In the genomic region with DNA sequence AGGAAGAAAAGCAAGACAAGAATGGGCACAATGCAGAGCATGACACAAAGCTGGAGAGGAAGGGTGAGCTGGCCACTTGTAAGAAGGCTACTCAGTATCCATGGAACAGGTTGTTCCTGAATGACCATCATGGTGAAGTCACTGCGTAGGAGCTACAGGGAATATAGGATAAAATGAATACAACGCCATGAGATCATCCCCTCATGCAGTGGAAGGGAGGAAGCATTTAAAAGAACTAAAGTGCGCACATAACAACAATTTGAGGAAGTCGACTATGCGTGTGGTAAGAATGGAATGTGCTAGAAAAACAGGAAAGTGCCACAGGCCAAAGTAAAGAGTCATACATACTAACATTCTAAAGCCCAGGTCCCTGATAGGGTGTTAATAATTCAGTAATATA, we compare ENCODE assay signal across 14 mouse cellular contexts.
DNase-seq lines count a peak whose midpoint lies in the region; ATAC-seq lines count a peak whose summit lies in the region.
"Had no signal": no experiment of that assay in that cellular context is flagged by ENCODE, and none has a peak within 500 bp of the region (broad histone marks: within the 10 kb centered on the region; RNA-seq: fewer than 3 reads in every experiment).

No protein-coding gene starts in this region.

- no peaks in the 10 kb centered on the region for H3K9me3 ChIP-seq in heart, embryonic 12.5 days (replicated peaks)
- no peaks in the 10 kb centered on the region for H3K9me3 ChIP-seq in liver, embryonic 16.5 days (replicated peaks; ENCODE audit: control insufficient read depth, low read length)
- H3K9me3 ChIP-seq in liver, embryonic 12.5 days (replicated peaks) = no peaks in the 10 kb centered on the region
- H3K9me3 ChIP-seq in stomach, embryonic 15.5 days = no peaks in the 10 kb centered on the region
- H3K9me3 ChIP-seq: hindbrain, embryonic 12.5 days; midbrain, embryonic 12.5 days; neural tube, embryonic 13.5 days had no signal

- H3K27ac ChIP-seq in heart, embryonic 12.5 days (ENCODE audit: poor library complexity, severe bottlenecking) = no peak overlapping the region
- H3K27ac ChIP-seq in liver, embryonic 16.5 days (ENCODE audit: low read length) = no peak overlapping the region
- H3K27ac ChIP-seq in liver, embryonic 12.5 days = no peak overlapping the region
- H3K27ac ChIP-seq in stomach, embryonic 15.5 days = 0 out of 2 replicates have a peak overlapping the region, but pooled peaks have one; percentile 0
- H3K27ac ChIP-seq: hindbrain, embryonic 12.5 days; midbrain, embryonic 12.5 days; neural tube, embryonic 13.5 days had no signal

- no peaks in the 10 kb centered on the region for H3K27me3 ChIP-seq in heart, embryonic 12.5 days (replicated peaks)
- no peaks in the 10 kb centered on the region for H3K27me3 ChIP-seq in liver, embryonic 16.5 days (ENCODE audit: control insufficient read depth, insufficient read depth, low read depth, low read length)
- no peaks in the 10 kb centered on the region for H3K27me3 ChIP-seq in liver, embryonic 12.5 days (replicated peaks)
- H3K27me3 ChIP-seq in stomach, embryonic 15.5 days (replicated peaks) = no peaks in the 10 kb centered on the region
- H3K27me3 ChIP-seq: hindbrain, embryonic 12.5 days; midbrain, embryonic 12.5 days; neural tube, embryonic 13.5 days had no signal

- peaks cover 9% of the 10 kb centered on the region for H3K4me1 ChIP-seq in heart, embryonic 12.5 days (replicated peaks)
- no peaks in the 10 kb centered on the region for H3K4me1 ChIP-seq in liver, embryonic 16.5 days (ENCODE audit: control insufficient read depth, low read depth, low read length)
- H3K4me1 ChIP-seq in liver, embryonic 12.5 days = no peaks in the 10 kb centered on the region
- H3K4me1 ChIP-seq in stomach, embryonic 15.5 days = no peaks in the 10 kb centered on the region
- H3K4me1 ChIP-seq: hindbrain, embryonic 12.5 days; midbrain, embryonic 12.5 days; neural tube, embryonic 13.5 days had no signal

- no peak overlapping the region for H3K4me3 ChIP-seq in heart, embryonic 12.5 days
- H3K4me3 ChIP-seq in liver, embryonic 16.5 days (ENCODE audit: low read depth, low read length) = no peak overlapping the region
- no peak overlapping the region for H3K4me3 ChIP-seq in liver, embryonic 12.5 days
- H3K4me3 ChIP-seq in stomach, embryonic 15.5 days (replicated peaks) = no peak overlapping the region
- H3K4me3 ChIP-seq: hindbrain, embryonic 12.5 days; midbrain, embryonic 12.5 days; neural tube, embryonic 13.5 days had no signal

- H3K4me2 ChIP-seq in heart, embryonic 12.5 days = no peak overlapping the region
- no peak overlapping the region for H3K4me2 ChIP-seq in liver, embryonic 16.5 days (ENCODE audit: low read depth, low read length)
- no peak overlapping the region for H3K4me2 ChIP-seq in liver, embryonic 12.5 days
- H3K4me2 ChIP-seq in stomach, embryonic 15.5 days = no peak overlapping the region
- H3K4me2 ChIP-seq: hindbrain, embryonic 12.5 days; midbrain, embryonic 12.5 days; neural tube, embryonic 13.5 days had no signal

- H3K9ac ChIP-seq in heart, embryonic 12.5 days = no peak overlapping the region
- no peak overlapping the region for H3K9ac ChIP-seq in liver, embryonic 16.5 days (ENCODE audit: low read depth, low read length)
- H3K9ac ChIP-seq in liver, embryonic 12.5 days = no peak overlapping the region
- H3K9ac ChIP-seq in stomach, embryonic 15.5 days = no peak overlapping the region
- H3K9ac ChIP-seq: hindbrain, embryonic 12.5 days; midbrain, embryonic 12.5 days; neural tube, embryonic 13.5 days had no signal

- no peak for DNase-seq in heart, postnatal 4 days
- DNase-seq in urinary bladder, postnatal 10 days (ENCODE audit: low spot score) = no peak
- DNase-seq: cerebellum, adult 9-11 months; right cerebral cortex, adult 18-20 months; thymus, postnatal 14 days had no signal

- WGBS in heart, embryonic 12.5 days = 73% methylated on average over 5 of the region's 5 CpGs
- 35% methylated on average over 5 of the region's 5 CpGs for WGBS in liver, embryonic 16.5 days (ENCODE audit: insufficient replicate concordance)
- WGBS in liver, embryonic 12.5 days (ENCODE audit: insufficient replicate concordance) = 48% methylated on average over 5 of the region's 5 CpGs
- 79% methylated on average over 5 of the region's 5 CpGs for WGBS in stomach, embryonic 15.5 days

- no peaks in the 10 kb centered on the region for H3K36me3 ChIP-seq in heart, embryonic 12.5 days
- H3K36me3 ChIP-seq in liver, embryonic 16.5 days (ENCODE audit: control insufficient read depth, insufficient read depth) = no peaks in the 10 kb centered on the region
- H3K36me3 ChIP-seq in liver, embryonic 12.5 days = no peaks in the 10 kb centered on the region
- no peaks in the 10 kb centered on the region for H3K36me3 ChIP-seq in stomach, embryonic 15.5 days
- H3K36me3 ChIP-seq: hindbrain, embryonic 12.5 days; midbrain, embryonic 12.5 days; neural tube, embryonic 13.5 days had no signal

- peak; percentile 63; the same call in 1 of the 2 replicates for ATAC-seq in heart, embryonic 12.5 days (ENCODE audit: insufficient number of reproducible peaks, low FRiP score)
- 0 out of 2 replicates have a peak, but pooled peaks have one; percentile 32 for ATAC-seq in liver, embryonic 16.5 days (ENCODE audit: low read depth)
- ATAC-seq in liver, embryonic 12.5 days = no peak
- peak; percentile 96 to 97 for ATAC-seq in hematopoietic stem cell, adult 5-6 weeks (replicated peaks in 1 of 2; ENCODE audit: insufficient read depth in 1 of 2, low FRiP score in 2 of 2, low TSS enrichment in 1 of 2, low read depth in 1 of 2, poor library complexity in 2 of 2, severe bottlenecking in 2 of 2)
- ATAC-seq in stomach, embryonic 15.5 days (ENCODE audit: insufficient read depth, low FRiP score, low read depth) = no peak
- no peak for ATAC-seq in CD4-positive, CD25-positive, alpha-beta regulatory T cell, adult 4 months

Comparison
In these comparisons a context has a peak if more than half of its experiments do, and no peak if none do; other contexts are left out.
1. ATAC-seq: peak in heart, embryonic 12.5 days (single experiment), liver, embryonic 16.5 days (single experiment) and hematopoietic stem cell, adult 5-6 weeks (2 of 2); none in liver, embryonic 12.5 days (single experiment), stomach, embryonic 15.5 days (single experiment) and CD4-positive, CD25-positive, alpha-beta regulatory T cell, adult 4 months (single experiment).